Mouse (Mus musculus): ENCODE measurements at regions not wholly inside any gene's neighbourhood (a gene's known extent, or its start where the extent isn't known, plus 50 kb on each side); places are given as distances from the start of the nearest gene placed in this dataset.

DNA sequence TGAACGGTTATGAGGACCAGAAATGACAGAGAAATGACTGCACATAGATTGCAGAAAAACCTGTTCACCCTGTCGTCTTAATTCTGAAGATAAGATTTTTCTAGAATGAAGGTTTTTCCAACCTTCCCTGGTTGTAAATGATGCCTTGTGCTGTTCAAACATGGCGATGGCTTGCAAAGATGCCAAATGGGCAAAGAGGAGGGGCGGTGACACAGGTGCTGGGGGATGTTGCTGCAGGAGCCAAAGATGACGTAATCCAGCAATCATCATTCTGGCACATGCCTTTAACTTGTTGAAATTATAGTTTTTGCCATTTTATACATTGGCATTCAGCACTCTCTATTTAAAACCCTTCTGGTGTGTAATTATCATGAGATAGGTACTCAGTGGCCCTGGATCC lies 263.8 kb downstream of the Gm9195 start:
- peak; percentile 52 for ATAC-seq
- H3K4me1 ChIP-seq (replicated peaks; ENCODE audit: control insufficient read depth, insufficient read depth, low read length), result 0 out of 2 replicates have a peak, but pooled peaks cover 2% of the 10 kb centered on the region
- no peak overlapping the region for H3K4me2 ChIP-seq (ENCODE audit: low read length)
- no peak overlapping the region for H3K4me3 ChIP-seq (replicated peaks; ENCODE audit: low read length)
- no peaks in the 10 kb centered on the region for H3K27me3 ChIP-seq (replicated peaks; ENCODE audit: control insufficient read depth, insufficient read depth, low read length)
- H3K27ac ChIP-seq (ENCODE audit: low read length), result no peak overlapping the region
- WGBS, result 56% methylated on average over 5 of the region's 5 CpGs
- no peak overlapping the region for H3K9ac ChIP-seq (replicated peaks; ENCODE audit: low read depth, low read length)
- no peaks in the 10 kb centered on the region for H3K9me3 ChIP-seq (ENCODE audit: control insufficient read depth, low read length)
- H3K36me3 ChIP-seq (ENCODE audit: control insufficient read depth, insufficient read depth), result no peaks in the 10 kb centered on the region

- peak; percentile 47; the same call in 1 of the 2 replicates for ATAC-seq
- H3K27me3 ChIP-seq (replicated peaks; ENCODE audit: control insufficient read depth, insufficient read depth, low read length), result no peaks in the 10 kb centered on the region
These were observed 264.2 kb downstream of the Gm9195 start for GRCm38 (mm10) chr14:72227441-72227840.

GRCm38 (mm10) chr14:72226946-72227345 lies 264.7 kb downstream of the Gm9195 start:
- Histone ChIP-seq H3K9ac (replicated peaks; ENCODE audit: low read depth, low read length) (no peak overlapping the region), H3K4me1 (replicated peaks; ENCODE audit: control insufficient read depth, insufficient read depth, low read length) (0 out of 2 replicates have a peak, but pooled peaks cover 2% of the 10 kb centered on the region), H3K27ac (ENCODE audit: low read length) (no peak overlapping the region; the same call in 1 of the 2 replicates), H3K4me2 (ENCODE audit: low read length) (no peak overlapping the region), H3K27me3 (replicated peaks; ENCODE audit: control insufficient read depth, insufficient read depth, low read length) (no peaks in the 10 kb centered on the region), H3K4me3 (replicated peaks; ENCODE audit: low read length) (no peak overlapping the region), H3K9me3 (ENCODE audit: control insufficient read depth, low read length) (no peaks in the 10 kb centered on the region), H3K36me3 (ENCODE audit: control insufficient read depth, insufficient read depth) (no peaks in the 10 kb centered on the region)
- WGBS, result 56% methylated on average over 1 of the region's 1 CpGs
- ATAC-seq, result no peak

More at GRCm38 (mm10) chr14:72227441-72227840, 264.2 kb downstream of the Gm9195 start:
- Histone ChIP-seq H3K36me3 (ENCODE audit: control insufficient read depth, insufficient read depth) (no peaks in the 10 kb centered on the region), H3K4me3 (replicated peaks; ENCODE audit: low read length) (no peak overlapping the region), H3K9ac (replicated peaks; ENCODE audit: low read depth, low read length) (no peak overlapping the region), H3K9me3 (ENCODE audit: control insufficient read depth, low read length) (no peaks in the 10 kb centered on the region), H3K27ac (ENCODE audit: low read length) (no peak overlapping the region), H3K4me1 (replicated peaks; ENCODE audit: control insufficient read depth, insufficient read depth, low read length) (0 out of 2 replicates have a peak, but pooled peaks cover 2% of the 10 kb centered on the region), H3K4me2 (ENCODE audit: low read length) (no peak overlapping the region)
- WGBS, result 44% methylated on average over 1 of the region's 1 CpGs

DNA sequence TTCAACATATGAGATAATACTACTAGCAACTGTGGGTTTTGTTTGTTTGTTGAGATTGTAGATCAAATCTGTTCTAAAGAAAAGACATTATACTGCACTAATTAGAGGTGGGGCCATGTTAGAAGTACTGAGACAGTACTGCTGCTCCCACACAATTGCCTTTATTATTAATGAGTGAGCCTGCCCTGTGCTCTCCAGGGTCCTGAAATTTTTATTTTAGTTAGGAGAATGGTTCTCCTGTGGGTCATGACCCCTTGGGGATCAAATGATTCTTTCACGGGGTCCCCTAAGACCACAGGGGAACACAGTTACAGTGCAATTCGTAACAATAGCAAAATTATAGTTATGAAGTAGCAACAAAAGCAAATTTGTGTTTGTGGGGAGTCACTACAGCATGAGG lies 268.8 kb downstream of the Gm9195 start:
- 47% methylated on average over 2 of the region's 2 CpGs for WGBS
- ATAC-seq, result no peak
- no peak overlapping the region for H3K4me3 ChIP-seq (replicated peaks; ENCODE audit: low read length)
- no peaks in the 10 kb centered on the region for H3K9me3 ChIP-seq (ENCODE audit: control insufficient read depth, low read length)
- H3K4me1 ChIP-seq (replicated peaks; ENCODE audit: control insufficient read depth, insufficient read depth, low read length), result 0 out of 2 replicates have a peak, but pooled peaks cover 2% of the 10 kb centered on the region
- H3K27ac ChIP-seq (ENCODE audit: low read length), result no peak overlapping the region
- H3K9ac ChIP-seq (replicated peaks; ENCODE audit: low read depth, low read length), result no peak overlapping the region
- no peaks in the 10 kb centered on the region for H3K36me3 ChIP-seq (ENCODE audit: control insufficient read depth, insufficient read depth)
- no peak overlapping the region for H3K4me2 ChIP-seq (ENCODE audit: low read length)
- H3K27me3 ChIP-seq (replicated peaks; ENCODE audit: control insufficient read depth, insufficient read depth, low read length), result no peaks in the 10 kb centered on the region

DNA sequence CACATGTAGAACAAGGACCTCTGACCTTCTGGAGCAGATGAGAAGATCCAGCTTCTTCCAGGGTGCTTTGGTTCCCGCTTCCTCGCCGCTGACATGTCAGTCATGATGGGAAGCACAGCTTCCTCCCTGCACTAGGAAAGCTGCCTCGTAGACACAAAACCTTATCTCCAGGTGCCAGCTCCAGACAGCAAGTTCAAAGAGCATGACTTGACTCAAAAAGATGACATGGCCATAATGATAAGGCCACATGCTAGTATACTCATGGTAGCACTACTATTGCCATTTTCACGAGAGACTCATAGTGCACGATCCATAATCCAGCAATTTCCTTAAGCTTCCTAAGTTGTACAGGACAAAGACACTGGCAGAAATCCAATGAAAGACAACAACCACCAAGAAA lies 272.1 kb downstream of the Gm9195 start:
- H3K4me3 ChIP-seq (replicated peaks; ENCODE audit: low read length), result no peak overlapping the region
- H3K4me1 ChIP-seq (replicated peaks; ENCODE audit: control insufficient read depth, insufficient read depth, low read length), result no peaks in the 10 kb centered on the region
- no peaks in the 10 kb centered on the region for H3K27me3 ChIP-seq (replicated peaks; ENCODE audit: control insufficient read depth, insufficient read depth, low read length)
- H3K4me2 ChIP-seq (ENCODE audit: low read length), result no peak overlapping the region
- H3K9me3 ChIP-seq (ENCODE audit: control insufficient read depth, low read length), result no peaks in the 10 kb centered on the region
- no peaks in the 10 kb centered on the region for H3K36me3 ChIP-seq (ENCODE audit: control insufficient read depth, insufficient read depth)
- no peak overlapping the region for H3K27ac ChIP-seq (ENCODE audit: low read length)
- ATAC-seq, result no peak
- H3K9ac ChIP-seq (replicated peaks; ENCODE audit: low read depth, low read length), result no peak overlapping the region
- WGBS, result 95% methylated on average over 6 of the region's 6 CpGs

DNA sequence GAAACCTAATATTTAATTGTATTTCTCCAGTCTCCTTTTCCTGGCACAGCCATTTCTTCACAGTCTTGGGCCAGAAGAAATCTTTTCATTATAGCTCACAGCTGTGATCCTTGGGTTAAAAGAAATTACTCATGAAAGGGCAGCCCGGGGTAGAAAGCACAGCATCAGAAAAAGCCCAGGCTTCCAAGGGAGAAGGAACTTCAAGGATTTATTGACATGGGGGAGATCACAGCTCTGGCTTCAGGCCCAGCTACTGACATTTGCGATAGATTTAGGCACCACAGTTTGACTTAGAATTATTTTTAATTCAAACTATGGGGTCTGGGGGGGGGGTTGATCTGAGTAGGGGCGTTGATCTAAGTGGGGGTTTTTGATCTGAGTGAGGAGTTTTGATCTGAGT lies 291.3 kb downstream of the Gm9195 start:
- no peaks in the 10 kb centered on the region for H3K4me1 ChIP-seq (replicated peaks; ENCODE audit: control insufficient read depth, insufficient read depth, low read length)
- H3K9ac ChIP-seq (replicated peaks; ENCODE audit: low read depth, low read length), result no peak overlapping the region
- WGBS, result 48% methylated on average over 3 of the region's 3 CpGs
- no peak for ATAC-seq
- H3K36me3 ChIP-seq (ENCODE audit: control insufficient read depth, insufficient read depth), result no peaks in the 10 kb centered on the region
- no peaks in the 10 kb centered on the region for H3K9me3 ChIP-seq (ENCODE audit: control insufficient read depth, low read length)
- H3K4me2 ChIP-seq (ENCODE audit: low read length), result no peak overlapping the region
- H3K27ac ChIP-seq (ENCODE audit: low read length), result no peak overlapping the region
- no peak overlapping the region for H3K4me3 ChIP-seq (replicated peaks; ENCODE audit: low read length)
- no peaks in the 10 kb centered on the region for H3K27me3 ChIP-seq (replicated peaks; ENCODE audit: control insufficient read depth, insufficient read depth, low read length)

DNA sequence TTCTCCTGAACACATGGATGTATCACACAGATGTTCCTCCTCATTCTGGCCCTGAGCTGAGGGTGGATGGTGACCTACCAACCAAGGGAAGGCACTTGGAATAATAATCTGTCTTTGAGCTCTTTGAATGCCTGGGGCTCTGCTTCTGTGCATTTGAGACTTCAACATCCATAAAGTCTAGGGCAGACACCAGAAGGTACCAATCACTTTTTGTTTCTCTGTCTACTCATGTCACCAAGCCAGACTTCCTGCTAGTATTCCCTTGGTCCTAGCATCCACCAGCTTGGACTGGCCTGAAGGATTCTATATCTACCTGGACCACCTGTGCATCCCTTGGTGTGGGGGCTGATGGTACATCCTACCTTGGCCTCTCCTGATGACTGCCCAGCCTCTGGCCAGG lies 291.7 kb downstream of the Gm9195 start:
- no peak overlapping the region for H3K9ac ChIP-seq (replicated peaks; ENCODE audit: low read depth, low read length)
- H3K27me3 ChIP-seq (replicated peaks; ENCODE audit: control insufficient read depth, insufficient read depth, low read length), result no peaks in the 10 kb centered on the region
- H3K36me3 ChIP-seq (ENCODE audit: control insufficient read depth, insufficient read depth), result no peaks in the 10 kb centered on the region
- H3K4me1 ChIP-seq (replicated peaks; ENCODE audit: control insufficient read depth, insufficient read depth, low read length), result no peaks in the 10 kb centered on the region
- no peak overlapping the region for H3K4me3 ChIP-seq (replicated peaks; ENCODE audit: low read length)
- H3K9me3 ChIP-seq (ENCODE audit: control insufficient read depth, low read length), result no peaks in the 10 kb centered on the region
- no peak for ATAC-seq
- H3K27ac ChIP-seq (ENCODE audit: low read length), result no peak overlapping the region
- H3K4me2 ChIP-seq (ENCODE audit: low read length), result no peak overlapping the region

- Histone ChIP-seq H3K27ac (ENCODE audit: low read length) (no peak overlapping the region), H3K9me3 (ENCODE audit: control insufficient read depth, low read length) (no peaks in the 10 kb centered on the region), H3K4me3 (replicated peaks; ENCODE audit: low read length) (no peak overlapping the region), H3K9ac (replicated peaks; ENCODE audit: low read depth, low read length) (no peak overlapping the region), H3K4me1 (replicated peaks; ENCODE audit: control insufficient read depth, insufficient read depth, low read length) (no peaks in the 10 kb centered on the region), H3K4me2 (ENCODE audit: low read length) (no peak overlapping the region), H3K36me3 (ENCODE audit: control insufficient read depth, insufficient read depth) (no peaks in the 10 kb centered on the region), H3K27me3 (replicated peaks; ENCODE audit: control insufficient read depth, insufficient read depth, low read length) (no peaks in the 10 kb centered on the region)
- 70% methylated on average over 7 of the region's 7 CpGs for WGBS
- ATAC-seq, result no peak
These were observed 293.7 kb downstream of the Gm9195 start for GRCm38 (mm10) chr14:72197972-72198371.

- no peak overlapping the region for H3K4me2 ChIP-seq (ENCODE audit: low read length)
- H3K9me3 ChIP-seq (ENCODE audit: control insufficient read depth, low read length), result no peaks in the 10 kb centered on the region
- H3K9ac ChIP-seq (replicated peaks; ENCODE audit: low read depth, low read length), result no peak overlapping the region
- no peak overlapping the region for H3K27ac ChIP-seq (ENCODE audit: low read length)
- WGBS, result 21% methylated on average over 5 of the region's 5 CpGs
- H3K4me3 ChIP-seq (replicated peaks; ENCODE audit: low read length), result no peak overlapping the region
- ATAC-seq, result peak; percentile 66; the same call in 1 of the 2 replicates
- H3K36me3 ChIP-seq (ENCODE audit: control insufficient read depth, insufficient read depth), result no peaks in the 10 kb centered on the region
- no peaks in the 10 kb centered on the region; the same call in 1 of the 2 replicates for H3K4me1 ChIP-seq (replicated peaks; ENCODE audit: control insufficient read depth, insufficient read depth, low read length)
- no peaks in the 10 kb centered on the region for H3K27me3 ChIP-seq (replicated peaks; ENCODE audit: control insufficient read depth, insufficient read depth, low read length)
These were observed 304.2 kb downstream of the Gm9195 start for GRCm38 (mm10) chr14:72187329-72187984.

GRCm38 (mm10) chr14:72175751-72176150 lies 315.9 kb downstream of the Gm9195 start:
- Histone ChIP-seq H3K9me3 (ENCODE audit: control insufficient read depth, low read length) (no peaks in the 10 kb centered on the region), H3K4me2 (ENCODE audit: low read length) (no peak overlapping the region), H3K36me3 (ENCODE audit: control insufficient read depth, insufficient read depth) (no peaks in the 10 kb centered on the region), H3K27ac (ENCODE audit: low read length) (no peak overlapping the region), H3K4me1 (replicated peaks; ENCODE audit: control insufficient read depth, insufficient read depth, low read length) (no peaks in the 10 kb centered on the region), H3K27me3 (replicated peaks; ENCODE audit: control insufficient read depth, insufficient read depth, low read length) (no peaks in the 10 kb centered on the region), H3K9ac (replicated peaks; ENCODE audit: low read depth, low read length) (no peak overlapping the region), H3K4me3 (replicated peaks; ENCODE audit: low read length) (no peak overlapping the region)
- 97% methylated on average over 1 of the region's 1 CpGs for WGBS
- no peak for ATAC-seq

Data from forebrain, embryonic 16.5 days (tissue).